20 mouse cellular contexts compared by ENCODE assay signal in the genomic region with DNA sequence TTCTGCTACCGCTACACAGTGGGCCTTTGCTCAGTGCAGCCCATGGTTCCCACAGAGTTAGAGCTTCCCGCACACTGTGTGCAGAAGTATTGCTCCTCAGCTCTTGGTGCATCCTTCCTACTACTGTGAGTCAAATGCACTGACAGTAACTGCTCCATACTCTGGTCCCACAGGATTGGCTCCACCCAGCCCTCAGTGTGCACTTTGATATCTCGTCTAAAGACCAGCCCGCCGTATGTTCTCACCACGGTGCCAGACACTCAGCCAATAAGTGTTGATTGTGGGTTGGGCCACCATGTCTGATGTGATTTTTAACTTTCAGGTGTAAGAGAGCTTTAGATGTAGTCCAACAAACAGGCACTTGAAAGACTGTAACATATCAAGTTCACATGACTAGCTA. TPM values are rescaled to one million over a fixed set of nuclear protein-coding genes. Genes with fewer than 3 reads are reported as not detected.
DNase-seq lines count a peak whose midpoint lies in the region; ATAC-seq and TF ChIP-seq lines count a peak whose summit lies in the region.
"Had no signal": no experiment of that assay in that cellular context is flagged by ENCODE, and none has a peak within 500 bp of the region (broad histone marks: within the 10 kb centered on the region; RNA-seq: fewer than 3 reads in every experiment).

No protein-coding gene starts in this region.

- ATAC-seq in heart, embryonic 15.5 days (replicated peaks; ENCODE audit: insufficient number of reproducible peaks, insufficient read depth, low FRiP score, low read depth) = 0 out of 2 replicates have a peak, but pooled peaks have one; percentile 32
- no peak for ATAC-seq in liver, postnatal 0 days
- ATAC-seq: CD4-positive, CD25-positive, alpha-beta regulatory T cell, adult 4 months; forebrain, embryonic 16.5 days; hindbrain, embryonic 16.5 days; inflammation-experienced regulatory T-cells, adult 6 months had no signal

- peaks cover 12% of the 10 kb centered on the region for H3K79me2 ChIP-seq in liver, adult 2 months (ENCODE audit: control insufficient read depth, insufficient read depth, low read length)

- H3K27ac ChIP-seq in cerebellum, adult 2 months (ENCODE audit: insufficient read depth, low read length) = peak overlapping the region; percentile 76; the same call in 1 of the 2 replicates
- H3K27ac ChIP-seq in heart, embryonic 15.5 days = no peak overlapping the region
- H3K27ac ChIP-seq in liver, adult 2 months (replicated peaks; ENCODE audit: insufficient read depth, low read depth, low read length) = no peak overlapping the region
- H3K27ac ChIP-seq in liver, postnatal 0 days (ENCODE audit: low read depth) = no peak overlapping the region
- 0 out of 2 replicates have a peak overlapping the region, but pooled peaks have one; percentile 3 for H3K27ac ChIP-seq in cortical plate, adult 2 months (ENCODE audit: insufficient read depth, low read length)
- H3K27ac ChIP-seq: embryonic facial prominence, embryonic 13.5 days; forebrain, embryonic 12.5 days; hindbrain, embryonic 12.5 days had no signal

- peaks cover 13% of the 10 kb centered on the region for H3K4me1 ChIP-seq in cerebellum, adult 2 months (ENCODE audit: control insufficient read depth, insufficient read depth, low read length)
- peaks cover 25% of the 10 kb centered on the region for H3K4me1 ChIP-seq in heart, embryonic 15.5 days (replicated peaks)
- peaks cover 19% of the 10 kb centered on the region for H3K4me1 ChIP-seq in liver, adult 2 months (ENCODE audit: control insufficient read depth, insufficient read depth, low read length)
- no peaks in the 10 kb centered on the region for H3K4me1 ChIP-seq in liver, postnatal 0 days (ENCODE audit: insufficient read depth)
- peaks cover 23% of the 10 kb centered on the region for H3K4me1 ChIP-seq in cortical plate, adult 2 months (ENCODE audit: control insufficient read depth, insufficient read depth, low read length)
- H3K4me1 ChIP-seq: forebrain, embryonic 12.5 days; hindbrain, embryonic 12.5 days had no signal

- TF ChIP-seq POLR2A in cerebellum, adult 2 months (IDR thresholded peaks at IDR 0.05; ENCODE audit: borderline replicate concordance, insufficient read depth, low read length) = no peak
- no peak for TF ChIP-seq POLR2A in liver, adult 2 months (IDR thresholded peaks at IDR 0.05; ENCODE audit: extremely low read depth, insufficient read depth, low read length)
- no peak for TF ChIP-seq POLR2A in cortical plate, adult 2 months (IDR thresholded peaks at IDR 0.05; ENCODE audit: extremely low read depth, insufficient read depth, low read length)

- TF ChIP-seq EP300 in liver, postnatal 0 days (IDR thresholded peaks at IDR 0.05; ENCODE audit: low read depth) = no peak

- H3K36me3 ChIP-seq in heart, embryonic 15.5 days = peaks cover 4% of the 10 kb centered on the region
- peaks cover 4% of the 10 kb centered on the region for H3K36me3 ChIP-seq in liver, adult 2 months (ENCODE audit: control insufficient read depth, insufficient read depth, low read length)
- H3K36me3 ChIP-seq in liver, postnatal 0 days (replicated peaks; ENCODE audit: insufficient read depth, low read length) = no peaks in the 10 kb centered on the region

- no peak overlapping the region for H3K4me2 ChIP-seq in heart, embryonic 15.5 days
- H3K4me2 ChIP-seq in liver, postnatal 0 days (ENCODE audit: low read depth, low read length) = no peak overlapping the region
- H3K4me2 ChIP-seq: embryonic facial prominence, embryonic 13.5 days; forebrain, embryonic 12.5 days; heart, embryonic 11.5 days; hindbrain, embryonic 12.5 days had no signal

- H3K9ac ChIP-seq in heart, embryonic 15.5 days = no peak overlapping the region
- no peak overlapping the region for H3K9ac ChIP-seq in liver, adult 2 months (ENCODE audit: low read depth, low read length)
- no peak overlapping the region for H3K9ac ChIP-seq in liver, postnatal 0 days (replicated peaks)
- H3K9ac ChIP-seq: embryonic facial prominence, embryonic 13.5 days; forebrain, embryonic 12.5 days; hindbrain, embryonic 12.5 days had no signal

- no peak overlapping the region for H3K4me3 ChIP-seq in cerebellum, adult 2 months (replicated peaks; ENCODE audit: insufficient read depth, low read depth, low read length)
- no peak overlapping the region for H3K4me3 ChIP-seq in heart, embryonic 15.5 days
- no peak overlapping the region for H3K4me3 ChIP-seq in liver, adult 2 months (ENCODE audit: insufficient read depth, low read depth, low read length)
- no peak overlapping the region for H3K4me3 ChIP-seq in liver, postnatal 0 days (ENCODE audit: low read depth, low read length)
- no peak overlapping the region for H3K4me3 ChIP-seq in cortical plate, adult 2 months (ENCODE audit: insufficient read depth, low read length)
- H3K4me3 ChIP-seq: embryonic facial prominence, embryonic 13.5 days; forebrain, embryonic 12.5 days; hindbrain, embryonic 12.5 days had no signal

- TF ChIP-seq CTCF in cerebellum, adult 2 months (IDR thresholded peaks at IDR 0.05; ENCODE audit: borderline replicate concordance, insufficient read depth, low read depth, low read length) = no peak
- TF ChIP-seq CTCF in liver, adult 2 months (IDR thresholded peaks at IDR 0.05; ENCODE audit: low read depth, low read length) = no peak
- TF ChIP-seq CTCF in liver, postnatal 0 days (IDR thresholded peaks at IDR 0.05; ENCODE audit: low read depth) = no peak
- TF ChIP-seq CTCF in cortical plate, adult 2 months (IDR thresholded peaks at IDR 0.05; ENCODE audit: extremely low read depth, insufficient read depth, low read length) = no peak

- no peak for DNase-seq in cerebellum, adult 2 months
- DNase-seq in cerebellum, adult 11-12 months = no peak
- no peak for DNase-seq in heart, postnatal 10 days
- peak; percentile 58 for DNase-seq in liver, adult 2 months (ENCODE audit: extremely low read depth, low read depth, low spot score)
- no peak for DNase-seq in liver, postnatal 0 days
- DNase-seq: adrenal gland, adult 8-10 months; adrenal gland, postnatal 36 days; B cell, adult 2 months; gastrocnemius, postnatal 14 days; heart, postnatal 4 days had no signal

- no peaks in the 10 kb centered on the region for H3K9me3 ChIP-seq in heart, embryonic 15.5 days (replicated peaks)
- H3K9me3 ChIP-seq in liver, postnatal 0 days (ENCODE audit: low read length) = no peaks in the 10 kb centered on the region
- H3K9me3 ChIP-seq: embryonic facial prominence, embryonic 13.5 days; forebrain, embryonic 12.5 days; hindbrain, embryonic 12.5 days had no signal

- H3K27me3 ChIP-seq in cerebellum, adult 2 months (ENCODE audit: control insufficient read depth, insufficient read depth, low read length) = no peaks in the 10 kb centered on the region
- H3K27me3 ChIP-seq in heart, embryonic 15.5 days = no peaks in the 10 kb centered on the region
- H3K27me3 ChIP-seq in liver, adult 2 months (ENCODE audit: control insufficient read depth, insufficient read depth, low read length) = no peaks in the 10 kb centered on the region
- no peaks in the 10 kb centered on the region for H3K27me3 ChIP-seq in liver, postnatal 0 days (ENCODE audit: insufficient read depth, low read length)
- H3K27me3 ChIP-seq: embryonic facial prominence, embryonic 13.5 days; forebrain, embryonic 12.5 days; hindbrain, embryonic 12.5 days had no signal

- intact Hi-C loops in heart, postnatal 10 days (cut with DNase I) = no loop called here

- 75% methylated on average over 6 of the region's 6 CpGs for WGBS in cerebellum, adult 2 months
- 68% methylated on average over 6 of the region's 6 CpGs for WGBS in heart, embryonic 15.5 days
- 58% methylated on average over 6 of the region's 6 CpGs for WGBS in liver, adult 2 months
- WGBS in liver, postnatal 0 days (ENCODE audit: insufficient replicate concordance) = 78% methylated on average over 6 of the region's 6 CpGs

RNA-seq across cellular contexts. Expression of a gene that starts 21.4 kb away (rescaled TPM):
- polyA plus RNA-seq in cerebellum, adult 2 months (2012; rRNA removed) = 38.1 and 39.3 TPM in 2 replicates
- polyA plus RNA-seq in heart, embryonic 15.5 days (2015; fragmentation: Nextera tagmentation; extraction: Ambion mirVana) = 11.1 and 13.8 TPM in 2 replicates
- 10 to 100 TPM; 20.2 to 24.0 TPM for total RNA-seq in heart, postnatal 10 days (2021)
- total RNA-seq in liver, adult 2 months (2014; rRNA removed) = 7.4 and 10.3 TPM in 2 replicates
- 10.7 and 12.7 TPM in 2 replicates for polyA plus RNA-seq in liver, adult 2 months (2012; rRNA removed)
- 3.2 and 3.4 TPM in 2 replicates for polyA plus RNA-seq in liver, postnatal 0 days (2015; fragmentation: Nextera tagmentation; extraction: Ambion mirVana)
- 66.6 and 66.7 TPM in 2 replicates for polyA plus RNA-seq in cortical plate, adult 2 months (2012; rRNA removed)

Comparison
In these comparisons a context has a peak if more than half of its experiments do, and no peak if none do; other contexts are left out.
1. H3K27ac ChIP-seq: peak in cerebellum, adult 2 months (single experiment) and cortical plate, adult 2 months (single experiment); none in heart, embryonic 15.5 days (single experiment), liver, adult 2 months (single experiment) and liver, postnatal 0 days (single experiment).